Mouse (Mus musculus) thymus, postnatal 25 days (tissue): Measurements from ENCODE around the gene Olfr963.
"Not testable (repeated sequence)": the region's sequence is repeated elsewhere in the genome, so short reads cannot be mapped to it uniquely, and the experiment has no call there.

ENCODE experiments used
- DNase-seq: peaks from one replicate; pipeline ENCODE4 v3.0.0; 2022

The Olfr963 gene

GRCm38 (mm10) chr9:39666905-39667304 is at the start of gene Olfr963:
Gene Olfr963 (plus strand): TSS chr9:39667205.
- DNase-seq = no peak

- no peak for DNase-seq
Measured at GRCm38 (mm10) chr9:39621073-39621472, 45.9 kb upstream of the Olfr963 start, which contains the start of gene Olfr960. Gene Olfr960 (plus strand): TSS chr9:39621373.

- DNase-seq = no peak
Measured at GRCm38 (mm10) chr9:39623783-39624182, 43.2 kb upstream of the Olfr963 start.

GRCm38 (mm10) chr9:39624711-39625110 is 42.3 kb upstream of the Olfr963 start:
- no peak for DNase-seq

- no peak for DNase-seq
Measured at GRCm38 (mm10) chr9:39629069-39629468, 37.9 kb upstream of the Olfr963 start.

- DNase-seq = no peak
Measured at GRCm38 (mm10) chr9:39633913-39634594, 33.0 kb upstream of the Olfr963 start.

GRCm38 (mm10) chr9:39644785-39645184 is 22.2 kb upstream of the Olfr963 start, which contains the start of gene Olfr961:
Gene Olfr961 (plus strand): TSS chr9:39645085.
- DNase-seq = no peak

GRCm38 (mm10) chr9:39647382-39647781 is 19.6 kb upstream of the Olfr963 start:
- no peak for DNase-seq

- no peak for DNase-seq
Measured at GRCm38 (mm10) chr9:39654756-39655396, 12.1 kb upstream of the Olfr963 start.

- DNase-seq = no peak
Measured at GRCm38 (mm10) chr9:39669723-39670122, 2.7 kb downstream of the Olfr963 start.

GRCm38 (mm10) chr9:39674820-39675219 is 7.8 kb downstream of the Olfr963 start:
- DNase-seq = no peak

- DNase-seq = no peak
Measured at GRCm38 (mm10) chr9:39678557-39678956, 11.6 kb downstream of the Olfr963 start.

GRCm38 (mm10) chr9:39679280-39679679 is 12.3 kb downstream of the Olfr963 start:
- DNase-seq = no peak

GRCm38 (mm10) chr9:39701123-39701522 is 34.1 kb downstream of the Olfr963 start:
- not testable (repeated sequence) for DNase-seq

GRCm38 (mm10) chr9:39707017-39707416 is 40.0 kb downstream of the Olfr963 start, which contains the start of gene Olfr149:
Gene Olfr149 (minus strand): TSS chr9:39707117.
- no peak for DNase-seq

- DNase-seq = no peak
Measured at GRCm38 (mm10) chr9:39708958-39709357, 42.0 kb downstream of the Olfr963 start.

GRCm38 (mm10) chr9:39711053-39711452 is 44.0 kb downstream of the Olfr963 start, which contains the start of gene Olfr965:
Gene Olfr965 (plus strand): TSS chr9:39711353.
- no peak for DNase-seq
